Mouse (Mus musculus) lung, postnatal 36 days (tissue): ENCODE measurements at regions not wholly inside any gene's neighbourhood (a gene's known extent, or its start where the extent isn't known, plus 50 kb on each side); places are given as distances from the start of the nearest gene placed in this dataset.

Experiments
- DNase-seq: peaks from one replicate; pipeline ENCODE4 v3.0.0; 2022; ENCODE audit warnings: mixed read lengths

GRCm38 (mm10) chr8:44155705-44156321 lies 446.0 kb upstream of the Adam34 start:
- DNase-seq: peak; percentile 57

DNA sequence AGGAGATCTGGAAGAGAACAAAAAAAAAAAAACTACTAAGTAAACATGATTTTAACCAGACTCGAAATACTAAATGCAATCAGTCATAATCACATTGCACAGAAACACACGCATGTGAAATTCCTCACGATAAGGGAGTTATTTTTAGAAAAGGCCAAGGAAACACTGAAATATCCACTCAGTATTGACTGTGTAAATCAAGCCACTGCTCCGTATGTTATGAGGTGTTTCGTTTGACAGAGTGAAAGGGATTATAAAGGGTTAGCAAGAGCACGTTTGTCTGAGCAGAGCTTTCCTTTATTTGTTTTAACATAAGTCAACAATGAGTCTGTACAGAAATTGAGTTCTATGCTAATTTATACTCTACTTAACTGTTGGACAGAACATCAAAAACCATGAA lies 455.3 kb upstream of the Adam34 start:
- DNase-seq: peak; percentile 5

GRCm38 (mm10) chr8:44177016-44177415 lies 467.2 kb upstream of the Adam34 start:
- no peak for DNase-seq

DNA sequence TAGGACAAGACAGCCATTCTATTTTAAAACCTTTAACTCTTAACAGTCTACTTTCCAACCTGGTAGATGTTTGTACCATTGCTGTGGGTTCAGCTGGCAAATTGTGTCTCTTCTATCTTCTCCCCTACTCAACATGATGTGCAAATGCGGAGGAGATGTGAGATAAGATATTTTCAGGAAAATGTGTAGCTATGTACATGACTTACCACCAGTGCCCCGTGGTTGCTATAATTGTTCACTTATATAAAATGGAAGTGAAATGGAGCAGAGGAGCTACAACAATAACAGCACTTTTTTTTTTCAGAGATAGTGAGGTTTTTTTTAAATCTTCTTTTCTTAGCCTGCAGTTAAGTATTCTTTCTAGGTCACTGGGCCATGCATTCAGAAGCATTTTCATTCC lies 492.4 kb upstream of the Adam34 start:
- DNase-seq: no peak

DNA sequence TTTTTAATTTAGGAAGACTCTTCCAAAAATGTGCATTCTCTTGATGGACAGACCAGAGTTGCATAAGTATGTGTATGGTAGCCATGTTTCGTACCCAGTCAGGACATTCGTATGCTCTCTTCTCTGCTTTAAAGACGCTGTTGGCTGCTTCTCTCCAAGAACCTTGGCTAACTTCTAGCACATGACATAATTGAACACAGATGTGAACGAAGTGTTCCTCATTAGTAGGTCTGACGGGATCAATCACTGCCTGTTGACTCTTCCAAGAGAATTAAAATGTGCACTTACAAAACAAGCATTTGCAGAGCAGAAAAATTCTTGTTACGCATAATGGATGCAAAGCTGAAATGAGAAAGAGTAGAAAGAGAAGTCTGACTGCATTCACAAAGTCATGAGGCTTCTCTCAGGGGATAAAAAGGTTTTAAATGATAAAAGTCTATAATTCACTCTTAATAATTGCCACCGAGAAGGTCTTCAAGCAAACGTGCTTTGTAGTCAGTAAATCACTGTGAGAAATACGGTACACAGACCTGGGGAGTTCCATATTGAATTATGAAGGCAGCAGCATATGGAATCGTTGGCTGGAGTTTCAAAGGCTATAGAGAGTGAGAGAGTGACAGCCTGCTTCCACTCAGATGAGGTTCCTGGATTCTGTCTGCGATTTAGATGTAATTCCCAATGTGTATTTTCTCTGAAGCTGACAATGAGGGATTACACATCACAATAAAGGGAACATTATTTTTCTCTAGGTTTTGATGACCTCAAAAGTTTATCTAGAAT lies 496.7 kb upstream of the Adam34 start:
- no peak for DNase-seq

DNA sequence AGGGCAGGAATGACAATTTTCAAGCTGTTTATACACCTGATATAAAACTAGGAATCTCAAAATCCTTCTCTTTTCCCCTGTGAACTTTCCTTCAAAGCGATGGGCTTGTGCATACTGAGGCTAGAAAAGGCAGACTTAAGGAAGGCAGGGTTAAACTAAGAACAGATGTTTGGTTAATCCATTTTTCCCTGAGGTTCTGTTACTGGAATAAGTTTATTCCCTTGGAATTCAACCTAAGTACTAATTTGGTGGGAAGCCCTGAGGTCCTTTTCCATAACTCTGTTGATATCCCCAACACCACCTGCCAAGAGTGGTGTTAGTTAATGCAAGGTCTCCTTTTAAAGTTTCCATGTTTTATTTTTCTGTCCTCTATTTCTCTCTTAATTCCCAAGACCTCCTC lies 512.5 kb upstream of the Adam34 start:
- DNase-seq: no peak

GRCm38 (mm10) chr8:44252393-44252792 lies 542.5 kb upstream of the Adam34 start:
- no peak for DNase-seq

DNA sequence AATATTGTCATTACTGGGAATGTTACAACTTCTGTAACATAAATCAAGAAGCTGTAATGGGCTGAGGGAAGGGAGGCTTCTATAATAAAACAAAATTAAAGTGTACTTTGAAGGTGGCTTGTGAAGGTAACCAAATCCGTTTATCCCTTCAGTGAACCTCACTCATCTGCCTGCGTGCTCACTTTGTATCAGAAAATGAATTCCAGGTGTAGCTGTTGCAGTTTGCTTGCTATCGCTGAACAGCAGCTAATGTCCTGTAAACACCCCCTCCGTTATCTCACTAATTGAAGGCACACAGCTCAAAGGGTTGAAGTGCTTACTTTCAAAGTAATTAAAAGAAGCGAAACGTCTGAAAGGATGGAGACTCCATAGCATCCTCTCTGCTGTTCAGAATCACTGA lies 547.2 kb upstream of the Adam34 start:
- no peak for DNase-seq

DNA sequence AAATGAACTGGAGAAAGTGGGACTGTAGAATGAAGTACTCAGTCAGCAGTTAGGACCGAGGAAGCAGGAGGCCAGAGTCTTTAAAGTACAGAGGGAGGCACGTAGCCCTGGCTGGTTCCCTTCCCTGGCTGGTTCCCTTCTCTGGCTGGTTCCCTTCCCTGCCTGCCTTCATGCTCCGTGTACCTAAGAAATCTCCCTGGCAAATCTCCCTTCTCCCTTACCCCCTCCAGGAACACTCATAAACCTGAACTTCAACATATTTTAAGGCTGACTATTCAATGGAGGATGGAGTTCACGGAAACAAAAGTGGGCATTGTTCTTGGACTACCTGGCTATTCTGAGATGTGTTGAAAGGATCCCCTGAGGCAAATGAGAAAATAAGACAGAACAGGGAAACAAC lies 551.2 kb upstream of the Adam34 start:
- DNase-seq: peak; percentile 1

- peak; percentile 37 for DNase-seq
Measured at GRCm38 (mm10) chr8:44273300-44273699, 563.5 kb upstream of the Adam34 start.

GRCm38 (mm10) chr8:44318216-44318615 lies 608.4 kb upstream of the Adam34 start:
- no peak for DNase-seq

DNA sequence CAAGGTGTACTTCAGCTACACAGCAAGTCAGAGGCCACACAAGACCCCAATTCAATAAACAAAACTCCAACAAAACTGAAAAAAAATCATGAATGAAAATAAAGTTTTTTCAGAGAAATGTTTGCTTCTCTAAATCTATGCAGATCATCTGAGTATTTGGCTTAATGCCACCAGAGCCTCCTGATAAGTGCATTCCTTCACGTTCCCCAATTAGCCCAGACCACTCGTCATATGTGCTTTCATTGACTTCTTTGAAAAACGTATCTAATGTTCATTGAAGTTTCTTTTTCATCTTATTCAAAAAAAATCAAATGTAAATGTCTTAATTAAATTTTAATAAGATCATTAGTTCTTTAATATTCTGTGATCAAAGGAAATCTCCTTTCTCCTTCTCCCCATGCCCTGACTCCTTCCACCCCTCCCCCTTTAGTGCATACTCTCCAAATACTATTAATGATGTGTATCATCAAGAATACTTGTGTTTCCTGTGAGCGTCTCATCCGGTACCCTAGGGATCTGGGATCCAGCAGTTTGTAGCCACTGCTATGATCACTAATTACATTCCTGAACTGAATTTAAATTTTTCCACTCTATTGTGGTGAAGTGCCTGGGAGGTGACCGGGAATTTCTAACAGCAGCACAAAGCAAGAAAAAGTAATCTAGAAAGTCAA lies 600.8 kb upstream of the Fat1 start:
- no peak for DNase-seq

GRCm38 (mm10) chr8:44343401-44343800 lies 591.8 kb upstream of the Fat1 start:
- no peak for DNase-seq

GRCm38 (mm10) chr8:44343924-44344323 lies 591.3 kb upstream of the Fat1 start:
- DNase-seq: peak; percentile 9

DNA sequence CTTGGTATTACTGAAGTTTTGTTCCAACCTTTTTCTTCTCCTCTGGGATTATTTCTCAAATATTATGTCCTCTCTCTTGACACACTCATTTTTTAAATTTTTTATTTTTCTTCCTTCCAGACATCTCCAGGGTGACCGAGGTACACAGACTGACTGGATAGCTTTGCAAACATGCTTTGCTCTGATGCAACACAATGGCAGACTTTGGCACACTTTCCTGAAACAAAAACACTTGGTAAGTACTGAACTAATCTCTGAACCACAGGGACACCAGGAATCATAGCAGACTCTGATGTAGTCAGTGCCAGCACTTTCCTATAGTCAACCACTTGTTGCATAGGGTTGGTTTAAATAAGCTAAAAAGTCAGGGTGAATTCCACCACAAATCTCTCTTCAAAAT lies 587.8 kb upstream of the Fat1 start:
- peak; percentile 76 for DNase-seq

DNA sequence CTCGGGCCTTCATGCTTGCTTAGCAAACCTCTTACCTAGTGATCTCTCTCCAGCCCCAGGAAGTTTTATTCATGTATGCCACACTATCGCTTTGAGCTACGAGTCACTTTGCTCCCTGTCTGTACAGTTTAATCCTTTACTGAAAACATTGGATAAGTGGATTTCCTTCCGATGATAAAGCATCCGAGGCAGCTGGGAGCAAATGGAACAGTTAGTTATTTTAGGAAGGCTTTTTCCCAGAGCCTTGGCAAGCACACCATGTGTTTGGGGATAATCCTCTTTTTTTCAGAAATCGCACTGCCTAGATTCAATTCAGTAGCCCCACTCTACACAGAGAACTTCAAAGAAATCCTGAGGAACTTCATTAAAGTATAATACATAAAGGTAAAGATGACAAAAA lies 561.3 kb upstream of the Fat1 start:
- no peak for DNase-seq

DNA sequence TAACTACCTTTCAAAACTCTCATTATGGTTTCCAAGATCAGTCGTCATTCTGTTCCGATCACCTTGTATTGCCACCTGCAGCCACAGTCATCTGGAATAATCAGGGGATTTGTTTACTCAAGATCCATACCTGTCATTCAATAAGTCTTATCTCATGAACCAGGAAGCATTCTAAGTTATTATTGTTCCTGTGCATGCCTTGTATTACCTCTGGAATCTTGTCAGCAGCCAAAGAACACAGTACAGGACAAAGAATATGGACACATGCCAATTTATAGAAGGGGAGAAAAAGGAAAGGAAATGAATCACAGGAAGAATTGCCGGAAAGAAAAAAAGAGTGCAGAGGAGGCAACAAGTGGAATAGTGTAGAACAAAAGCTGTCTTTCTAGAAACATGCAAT lies 557.5 kb upstream of the Fat1 start:
- DNase-seq: no peak

DNA sequence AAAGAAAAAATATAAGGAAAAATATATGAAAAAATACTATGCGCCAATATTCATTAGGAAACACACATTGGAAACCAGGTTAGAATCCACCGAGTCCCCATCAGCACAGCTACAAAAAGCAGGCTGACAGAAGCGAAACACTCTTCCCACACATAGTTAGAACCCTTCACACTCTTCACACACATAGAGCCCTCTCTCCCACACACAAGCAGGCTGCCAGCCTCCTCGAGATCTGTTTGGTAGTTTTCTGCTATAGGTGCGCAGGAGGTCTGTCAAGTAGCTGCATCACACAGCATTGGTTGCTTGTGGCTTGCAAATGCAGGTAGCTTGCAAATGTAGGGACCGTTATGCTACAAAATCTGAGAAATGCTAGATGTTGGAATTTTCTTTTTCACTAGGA lies 526.8 kb upstream of the Fat1 start:
- no peak for DNase-seq

DNA sequence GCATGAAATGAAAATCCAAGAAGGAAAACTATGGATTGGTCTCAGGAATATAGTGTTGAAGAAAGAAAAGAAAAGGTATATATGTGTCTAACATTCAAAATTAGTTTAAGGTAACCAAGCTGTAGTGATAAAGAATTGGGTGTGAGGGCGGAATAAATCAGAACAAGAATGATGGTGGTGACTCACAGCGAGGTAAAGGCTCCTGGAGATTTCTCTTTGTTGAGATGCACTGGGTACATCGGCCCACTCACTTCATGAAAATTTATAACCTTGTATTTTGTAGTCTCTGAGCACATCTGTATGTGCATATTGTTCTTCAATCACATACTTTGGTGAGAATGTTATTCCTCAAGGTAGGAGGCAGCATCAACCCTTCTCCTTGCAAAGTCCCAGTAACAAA lies 525.0 kb upstream of the Fat1 start:
- DNase-seq: no peak

DNA sequence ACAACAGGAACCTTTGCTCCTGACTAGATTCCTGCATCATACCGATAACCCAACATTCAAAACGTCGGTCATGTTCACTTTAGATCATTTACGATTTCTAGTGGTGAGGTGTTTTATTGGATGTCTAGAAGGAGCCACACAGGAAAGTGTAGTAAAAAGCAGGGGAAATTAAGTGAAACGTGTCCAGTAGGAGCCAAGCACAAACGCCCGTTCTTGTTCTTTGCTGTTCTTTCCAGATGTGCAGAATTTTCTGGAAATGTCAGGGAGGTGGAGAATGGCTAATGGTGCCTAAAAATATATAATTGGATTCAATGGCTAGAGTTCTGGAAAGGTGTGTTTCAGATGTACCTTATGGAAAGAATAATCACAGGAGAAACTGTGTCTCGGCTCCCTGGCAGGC lies 517.2 kb upstream of the Fat1 start:
- no peak for DNase-seq

GRCm38 (mm10) chr8:44455433-44455832 lies 479.8 kb upstream of the Fat1 start:
- no peak for DNase-seq

DNA sequence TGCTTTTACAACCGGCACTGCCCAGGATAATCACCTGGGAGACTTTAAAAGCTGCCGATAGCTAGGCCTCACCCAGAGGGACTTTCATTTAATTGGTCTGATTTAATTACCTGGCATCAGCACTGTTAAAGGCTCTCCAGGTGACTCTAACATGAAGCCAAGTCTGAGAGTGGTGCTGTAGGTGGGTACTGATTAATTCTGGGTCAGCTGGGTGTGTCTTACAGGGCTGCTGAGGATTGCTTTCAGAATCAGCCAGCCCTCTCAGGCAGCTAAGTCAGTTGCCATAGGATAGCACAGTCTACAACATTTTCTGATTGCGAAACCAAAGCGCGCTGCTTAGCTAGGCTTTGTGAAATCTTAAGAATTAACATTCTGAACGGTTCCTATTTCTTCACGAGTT lies 478.9 kb upstream of the Fat1 start:
- peak; percentile 36 for DNase-seq

GRCm38 (mm10) chr8:44466409-44467078 lies 468.7 kb upstream of the Fat1 start:
- no peak for DNase-seq

GRCm38 (mm10) chr8:44512876-44513275 lies 422.4 kb upstream of the Fat1 start:
- DNase-seq: no peak
